Mouse (Mus musculus) monocyte, adult 2 months (primary cell): ENCODE results near the gene Hexim2.
A peak's percentile ranks its signal among the peaks of the same experiment; 100 is the strongest.

Experiments
- DNase-seq, 2 experiments: peaks; one replicate each; pipeline ENCODE4 v3.0.0; 2022; ENCODE audit warnings: low spot score in 2 of 2, low read depth in 1 of 2

Gene Hexim2

DNA sequence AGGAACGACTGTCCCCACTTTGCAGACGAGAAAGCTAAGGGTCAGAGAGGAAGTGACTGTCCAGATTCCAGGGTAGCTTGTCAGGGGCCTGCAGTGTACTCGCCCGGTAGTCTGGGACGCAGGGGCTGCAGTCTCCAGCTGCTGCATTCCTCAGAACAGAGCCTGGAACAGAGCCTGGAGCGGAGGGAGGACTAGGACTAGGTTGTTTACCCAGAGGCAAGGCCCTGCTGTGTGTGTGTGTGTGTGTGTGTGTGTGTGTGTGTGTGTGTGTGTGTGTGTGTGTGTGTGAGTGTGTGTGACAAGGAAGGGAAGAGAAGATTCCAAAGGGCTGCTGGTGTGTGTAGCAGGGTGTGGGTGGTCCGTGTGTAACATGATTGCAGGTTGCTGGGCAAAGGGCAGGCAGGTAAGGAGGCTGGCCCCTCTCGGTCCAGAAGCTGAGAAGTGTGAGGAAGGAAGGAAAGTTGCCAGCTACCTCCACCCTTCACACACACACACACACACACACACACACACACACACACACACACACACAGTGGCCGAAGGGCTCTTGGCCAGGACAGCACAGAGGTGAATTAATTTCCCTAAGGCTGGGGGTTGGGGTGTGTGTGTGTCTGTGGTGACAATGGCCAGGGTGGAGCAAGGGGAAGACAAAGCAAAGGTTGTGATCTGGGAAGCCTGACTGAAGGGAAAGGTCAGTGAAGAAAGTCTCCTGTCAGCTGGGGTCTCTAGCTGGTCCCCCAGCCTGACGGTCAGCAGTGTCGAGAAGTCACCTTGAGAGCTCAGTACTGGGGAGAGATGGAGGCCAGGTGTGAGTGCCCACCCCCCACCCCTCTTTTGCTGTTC is 9.1 kb downstream of the Hexim2 start:
- no peak for DNase-seq

DNA sequence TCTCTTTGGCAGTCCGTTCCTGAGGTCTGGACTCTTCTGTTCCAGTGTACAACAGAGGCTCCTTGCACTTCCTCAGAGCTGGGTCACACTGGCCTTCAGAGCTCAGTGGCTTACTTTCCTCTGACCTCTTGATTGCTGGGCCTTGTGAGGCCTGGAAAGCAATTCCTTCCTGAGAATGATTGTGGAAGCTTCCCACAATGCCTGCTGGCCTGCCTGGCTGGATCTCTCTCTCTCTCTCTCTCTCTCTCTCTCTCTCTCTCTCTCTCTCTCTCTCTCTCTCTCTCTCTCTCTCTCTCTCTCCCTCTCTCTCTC is 9.7 kb downstream of the Hexim2 start:
- no peak for DNase-seq

DNA sequence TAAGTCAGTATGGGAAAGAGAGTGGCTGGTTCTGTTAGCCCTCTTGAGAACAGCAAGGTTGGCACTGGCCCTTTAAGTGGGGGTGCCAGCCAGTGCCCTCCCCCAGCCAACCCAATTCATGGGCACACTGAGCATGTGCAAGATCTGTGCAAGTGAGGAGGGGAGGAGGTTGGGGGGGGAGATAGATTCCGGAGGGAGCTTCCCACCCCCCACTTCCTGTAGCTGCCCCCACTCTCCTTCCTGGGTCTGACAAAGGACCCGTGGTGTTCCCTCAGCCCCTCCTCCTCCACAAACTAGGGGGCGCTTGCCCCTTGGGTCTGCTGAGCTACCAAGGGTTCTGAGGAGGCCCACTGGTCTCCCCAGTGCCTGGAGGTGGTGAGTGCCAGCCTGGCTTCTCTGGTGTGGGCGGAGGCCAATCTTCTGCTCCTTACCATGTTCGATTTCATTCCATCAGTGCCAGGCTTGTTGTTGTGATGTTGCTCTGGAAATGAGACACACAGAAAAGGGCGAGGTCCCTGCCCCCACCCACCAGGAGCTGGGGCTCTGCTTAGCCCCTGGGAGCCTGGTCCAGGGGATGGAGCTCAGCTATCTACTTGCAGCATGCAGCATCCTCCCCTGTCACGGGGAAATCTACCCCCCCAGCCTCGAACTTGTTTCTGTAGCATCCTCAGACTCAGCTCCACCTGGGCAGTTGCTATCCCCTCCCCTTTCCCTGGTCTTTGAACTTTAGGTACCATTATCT is 10.4 kb downstream of the Hexim2 start:
- DNase-seq = no peak

DNA sequence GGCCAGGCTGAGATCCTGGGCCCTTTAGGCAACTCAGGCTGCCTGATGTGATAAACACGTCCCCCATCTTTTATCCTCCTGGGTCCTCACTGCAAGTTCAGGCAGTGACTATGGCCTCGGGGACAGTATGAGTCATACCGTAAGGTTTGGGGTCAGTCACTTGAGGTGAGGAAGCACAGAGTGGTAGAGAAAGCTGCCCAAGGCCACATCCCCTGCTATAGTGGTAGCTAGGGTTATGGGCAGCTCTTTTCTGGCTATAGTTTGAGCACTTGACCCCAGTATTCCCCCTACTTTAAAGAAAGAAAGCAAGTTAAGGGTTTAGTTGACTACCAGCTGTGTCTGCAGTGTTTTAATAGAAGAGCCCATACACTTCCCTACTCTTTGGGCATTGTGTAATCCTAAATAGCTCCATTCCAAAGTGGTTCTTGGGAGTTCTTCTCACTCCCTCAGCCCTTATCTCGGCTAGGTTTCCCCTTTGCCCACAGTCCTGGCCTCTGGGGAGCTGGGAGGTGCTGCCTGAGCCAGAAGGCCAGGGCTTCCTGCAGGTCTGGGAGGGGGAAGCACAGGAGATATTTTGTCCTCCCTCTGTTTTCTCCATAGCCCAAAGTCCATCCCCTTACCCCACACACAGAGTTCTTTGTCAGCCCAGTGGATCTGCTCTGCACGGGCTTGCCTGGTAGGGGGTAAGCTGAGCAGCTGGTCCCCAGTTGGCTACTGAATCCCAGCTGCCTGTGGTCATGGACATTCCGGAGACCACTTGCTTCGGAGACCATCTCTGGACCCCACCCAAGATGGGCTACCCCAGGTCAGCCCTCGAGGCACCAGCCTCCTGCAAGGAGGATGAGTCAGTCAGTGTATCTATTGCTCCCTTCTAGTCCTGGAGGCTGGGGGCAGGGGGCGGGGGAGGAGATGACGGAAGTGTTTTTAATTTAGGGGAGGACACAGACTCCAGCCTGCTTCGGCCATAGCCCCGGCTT is 12.4 kb downstream of the Hexim2 start:
- DNase-seq = no peak

DNA sequence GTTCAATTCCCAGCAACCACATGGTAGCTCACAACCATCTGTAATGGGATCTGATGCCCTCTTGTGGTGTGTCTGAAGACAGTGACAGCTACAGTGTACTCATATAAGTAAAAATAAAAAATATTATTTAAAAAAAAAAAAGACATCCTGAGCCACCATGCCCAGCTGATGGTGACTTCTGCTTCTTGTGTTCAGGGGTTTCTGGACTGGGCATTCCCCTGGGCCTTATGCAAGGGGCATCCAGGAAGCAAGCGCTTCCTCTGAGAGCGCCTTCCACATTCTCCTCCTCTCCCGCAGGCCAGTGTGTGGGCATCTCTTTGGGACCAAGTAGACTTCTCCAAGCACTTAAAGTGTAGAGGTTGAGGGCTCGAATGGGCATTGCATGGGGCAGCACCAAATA is 14.2 kb downstream of the Hexim2 start:
- no peak for DNase-seq

DNA sequence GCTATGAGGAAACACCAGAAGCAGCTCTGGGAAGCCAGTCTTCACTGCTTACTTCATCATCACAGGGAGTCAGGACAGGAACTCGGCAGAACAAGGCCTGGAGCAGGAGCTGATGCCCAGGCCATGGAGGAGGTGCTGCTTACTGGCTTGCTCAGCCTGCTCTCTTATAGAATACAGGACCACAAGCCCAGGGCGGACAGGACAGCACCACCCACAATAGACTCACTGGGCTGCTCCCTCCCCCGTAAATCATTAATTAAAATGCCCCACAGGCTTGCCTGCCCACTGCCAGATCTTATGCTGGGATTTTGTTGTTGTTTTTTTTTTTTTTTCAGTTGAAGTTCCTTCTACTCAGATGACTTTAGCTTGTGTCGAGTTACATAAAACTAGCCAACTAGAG is 15.5 kb downstream of the Hexim2 start:
- no peak for DNase-seq

DNA sequence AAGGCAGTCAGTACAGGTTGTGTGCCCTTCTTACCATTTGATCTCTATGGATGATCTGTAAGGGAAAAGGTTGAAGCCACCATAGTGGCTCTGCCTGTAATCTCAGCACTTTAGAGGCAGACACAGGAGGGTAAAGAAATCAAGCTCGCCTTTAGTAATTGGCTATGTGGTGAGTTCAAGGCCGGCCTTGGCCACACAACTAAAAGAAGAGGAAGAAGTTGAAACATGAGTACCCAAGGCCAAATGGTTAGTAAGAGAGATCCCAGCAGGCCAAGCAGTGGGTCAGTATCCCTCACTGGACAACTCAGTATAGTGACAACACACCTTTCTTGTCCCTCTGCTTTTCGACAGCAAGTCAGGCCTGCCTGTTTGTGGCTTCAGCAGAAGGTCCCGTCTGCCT is 17.5 kb downstream of the Hexim2 start:
- DNase-seq = no peak

DNA sequence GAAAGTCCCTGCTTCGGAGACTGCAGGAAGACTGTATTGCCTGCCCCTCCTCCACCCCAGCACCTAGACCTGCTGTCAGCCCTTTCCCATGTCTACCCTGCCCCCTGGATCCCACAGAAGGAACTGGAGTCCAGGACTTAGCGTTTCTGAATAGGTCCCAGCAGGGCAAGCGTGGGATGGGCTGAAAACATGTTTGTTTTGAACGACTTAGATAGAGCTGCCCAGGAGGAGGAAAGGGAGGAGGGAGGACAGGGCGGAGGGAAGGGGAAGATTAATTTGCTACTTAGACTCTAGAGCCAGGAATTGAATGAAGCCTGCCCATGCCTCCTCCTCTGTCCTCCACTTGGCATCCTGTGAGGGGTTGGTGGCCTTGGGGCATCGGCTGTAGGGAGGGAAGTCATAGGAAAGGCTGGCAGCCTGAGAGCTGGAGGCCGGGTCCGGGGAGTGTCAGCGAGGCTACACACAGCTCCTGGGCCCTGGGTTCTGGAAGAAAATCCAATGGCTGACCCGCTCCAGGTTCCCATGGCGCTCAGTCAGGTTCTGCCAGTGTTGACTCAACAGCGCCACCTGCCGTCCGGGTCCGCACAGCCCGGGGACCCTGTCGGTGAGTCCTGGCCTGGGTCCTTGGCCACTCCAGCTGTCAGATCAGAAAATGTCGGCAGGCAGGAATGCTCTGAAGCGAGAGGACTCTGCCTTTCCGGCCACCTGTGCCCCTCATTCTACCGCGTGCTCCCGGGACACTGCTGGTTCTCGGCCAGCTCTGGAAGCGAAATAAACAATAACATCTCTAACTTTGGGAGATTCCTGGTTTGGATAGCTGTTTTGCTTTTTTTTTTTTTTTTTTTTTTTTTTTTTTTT is 26.6 kb downstream of the Hexim2 start:
- DNase-seq = peak; percentile 80 to 92

DNA sequence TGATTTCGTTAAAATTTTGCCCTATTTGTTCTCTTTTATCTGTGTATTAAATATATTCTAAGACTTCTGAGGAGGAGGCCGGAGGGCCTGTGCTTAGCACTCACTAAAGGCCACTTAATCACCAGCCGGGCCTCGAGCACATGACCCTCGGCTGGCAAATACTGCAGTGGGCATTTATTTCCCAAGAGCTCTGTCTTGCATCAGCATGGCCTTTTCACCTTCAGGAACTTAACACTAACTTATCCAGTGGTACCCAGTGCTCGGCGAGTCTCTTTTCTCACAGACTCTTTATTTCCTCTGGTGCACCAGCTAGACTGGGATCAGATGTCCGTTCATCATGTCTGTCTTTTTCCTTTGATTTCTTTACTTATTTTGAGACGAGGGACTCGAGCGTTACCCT is 28.5 kb downstream of the Hexim2 start:
- no peak for DNase-seq

DNA sequence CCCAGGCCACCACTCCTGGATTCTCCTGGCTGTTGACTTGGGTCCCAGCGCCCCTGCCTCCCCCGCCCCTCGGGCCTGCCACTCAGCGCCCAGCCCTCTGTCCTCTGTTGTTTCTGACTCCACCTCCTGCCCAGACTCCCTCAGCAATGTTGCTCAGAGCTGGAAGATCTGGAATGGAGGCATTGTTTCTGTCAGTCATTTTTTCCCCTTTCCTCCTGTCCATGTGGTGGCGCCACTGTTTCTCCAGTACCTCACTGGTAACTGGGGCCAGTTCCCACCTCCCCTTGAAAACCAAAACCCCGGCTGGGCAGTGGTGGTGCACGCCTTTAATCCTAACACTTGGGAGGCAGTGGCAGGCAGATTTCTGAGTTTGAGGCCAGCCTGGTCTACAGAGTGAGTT is 29.2 kb downstream of the Hexim2 start:
- no peak for DNase-seq

DNA sequence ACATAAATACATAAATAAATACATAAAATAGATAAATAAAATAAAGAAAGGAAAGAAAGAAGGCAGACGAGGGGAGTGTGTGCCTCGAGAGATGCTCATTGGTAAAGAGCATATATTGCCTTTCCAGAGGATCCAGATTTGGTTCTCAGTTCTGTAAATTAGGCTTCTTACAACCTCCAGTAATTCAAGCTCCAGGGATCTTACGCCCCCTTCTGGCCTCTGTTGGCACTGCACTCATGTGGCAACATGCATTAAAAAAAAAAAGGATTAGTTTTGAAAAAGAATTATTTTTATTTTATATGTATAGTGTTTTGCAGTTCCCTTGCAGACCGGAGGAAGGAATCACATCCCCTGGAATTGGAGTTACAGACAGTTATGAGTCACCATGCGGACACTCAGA is 29.9 kb downstream of the Hexim2 start:
- peak in 1 of 2 experiments; percentile 55 for DNase-seq

DNA sequence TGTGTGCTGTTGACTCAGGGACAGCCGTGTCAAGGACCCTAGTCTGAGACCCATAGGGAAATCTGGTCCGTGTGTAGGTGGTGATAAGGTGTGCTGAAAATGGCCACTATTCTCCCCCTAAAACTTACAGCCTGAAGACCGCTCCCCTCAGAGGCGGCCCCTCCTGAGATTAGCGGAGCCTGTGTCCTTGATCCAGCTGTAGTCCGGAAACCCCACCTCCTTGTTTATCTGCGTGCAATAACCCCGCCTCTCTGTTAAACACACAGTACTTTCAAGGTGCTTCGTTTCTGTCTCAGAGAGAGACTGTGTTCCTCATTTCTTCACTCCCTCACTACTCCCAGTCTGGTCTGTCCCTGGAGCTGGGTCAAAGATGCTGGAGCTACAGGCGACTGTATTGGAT is 32.2 kb downstream of the Hexim2 start:
- no peak for DNase-seq

DNA sequence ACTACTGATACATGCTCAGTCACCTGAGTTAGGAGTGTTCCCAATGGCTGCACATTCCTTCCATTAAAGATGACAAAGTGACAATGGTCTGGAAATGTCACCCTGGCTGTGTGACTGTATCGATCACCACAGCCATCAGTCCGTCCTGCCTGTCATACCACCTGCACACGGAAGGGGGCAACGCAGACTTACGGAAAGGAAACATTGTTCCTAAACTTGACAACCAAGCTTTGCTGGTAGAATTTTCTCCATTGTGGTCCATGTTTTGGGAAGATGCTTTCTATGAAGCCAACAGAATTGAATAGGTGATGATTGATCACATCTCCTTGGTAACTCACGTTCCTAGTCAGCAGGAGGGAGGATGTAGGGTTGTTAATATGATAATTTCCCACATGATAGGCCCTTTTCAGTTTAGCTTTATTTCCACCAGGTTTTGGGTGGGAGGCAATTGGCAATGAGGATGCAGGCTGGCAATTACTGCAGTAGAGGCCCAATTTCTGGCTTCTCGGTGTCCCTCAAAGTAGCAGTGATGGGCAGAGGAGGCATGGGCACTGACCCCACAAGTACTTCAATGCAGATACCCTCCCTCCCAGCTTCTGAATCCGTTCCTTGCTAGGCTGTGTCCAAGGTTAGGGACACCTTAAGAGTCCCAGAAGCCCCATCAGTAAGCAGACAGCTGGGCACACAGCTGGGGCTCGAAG is 36.6 kb downstream of the Hexim2 start:
- peak in 1 of 2 experiments; percentile 66 for DNase-seq

DNA sequence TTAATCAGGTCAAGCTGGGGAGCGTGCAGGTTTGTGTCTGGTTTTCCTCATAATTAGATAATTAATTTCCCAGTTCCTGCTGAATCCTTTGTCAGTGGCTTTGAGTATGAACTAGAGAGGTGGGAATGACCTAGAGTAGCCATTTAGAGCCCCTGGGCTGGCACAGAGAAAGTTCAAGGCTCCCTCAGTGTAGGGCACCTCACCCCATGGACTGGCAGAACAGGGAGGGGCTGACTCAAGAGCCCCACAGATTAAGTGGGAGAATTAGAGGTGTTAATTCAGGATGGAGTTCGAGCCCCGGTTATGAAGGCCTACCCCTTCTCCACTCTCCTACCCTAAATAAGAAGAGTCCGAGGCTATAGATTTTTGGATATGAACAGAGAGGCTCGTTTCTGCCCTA is 37.4 kb downstream of the Hexim2 start:
- DNase-seq = no peak

DNA sequence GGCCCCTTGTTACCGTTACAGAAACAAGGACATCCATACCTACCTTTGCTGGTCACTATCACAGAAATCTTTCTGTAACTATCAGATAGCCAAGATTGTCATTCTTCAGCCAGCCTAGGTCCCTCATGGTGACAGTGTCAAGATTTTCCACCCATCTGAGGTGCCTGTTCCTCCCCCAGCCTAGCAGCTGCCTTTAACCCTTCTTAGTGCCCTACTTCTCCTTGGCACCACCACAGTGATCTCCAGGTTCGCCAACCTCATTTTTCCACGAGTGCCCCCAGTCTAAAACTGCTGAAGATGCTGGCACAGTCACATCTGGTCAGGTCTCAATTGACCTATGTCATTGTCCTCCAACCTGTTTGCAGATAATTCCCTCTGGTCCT is 37.9 kb downstream of the Hexim2 start:
- no peak for DNase-seq

DNA sequence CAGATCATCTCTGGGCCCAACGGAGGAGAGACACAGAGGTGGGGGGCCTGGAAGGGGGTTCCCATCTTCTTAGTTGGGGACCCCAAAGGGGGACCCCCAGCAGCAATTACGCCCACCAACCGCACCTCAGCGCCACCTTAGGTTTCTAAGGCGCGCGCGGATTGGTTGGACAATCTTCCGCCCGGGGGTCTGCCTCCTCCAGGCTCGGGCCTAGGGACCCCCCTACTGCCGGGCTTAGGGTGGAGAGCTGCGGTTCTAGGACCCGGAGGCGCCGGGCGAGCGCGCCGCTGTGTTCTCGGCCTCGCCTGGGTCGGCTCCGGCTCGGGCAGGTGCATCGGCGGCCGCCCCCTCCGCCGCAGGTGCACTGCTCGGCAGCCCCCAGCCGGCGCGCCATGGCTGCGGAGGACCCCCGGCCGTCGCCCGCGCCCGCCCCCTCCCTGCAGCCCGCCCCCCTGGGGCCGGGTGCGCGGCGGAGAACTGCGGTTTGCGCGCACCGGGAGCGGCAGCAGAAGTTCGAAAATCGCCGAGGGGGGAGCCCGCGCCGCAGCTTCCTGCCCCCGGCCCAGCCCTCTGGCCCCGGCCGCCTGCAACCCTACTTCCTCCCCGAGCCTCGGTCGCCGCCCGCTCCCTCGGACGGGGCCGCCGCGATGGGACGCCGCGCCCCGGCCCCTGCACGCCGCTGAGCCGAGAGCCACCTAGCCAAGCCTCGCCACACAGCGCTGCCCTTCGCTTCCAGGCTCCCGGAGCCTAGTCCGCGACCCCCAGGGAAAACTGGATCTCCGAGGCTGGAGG is 38.5 kb downstream of the Hexim2 start, which contains the start of gene Fmnl1:
TSS of gene Fmnl1 (plus strand) at position 614 of the 792 bp plus-strand sequence.
- DNase-seq = peak in 1 of 2 experiments; percentile 65

DNA sequence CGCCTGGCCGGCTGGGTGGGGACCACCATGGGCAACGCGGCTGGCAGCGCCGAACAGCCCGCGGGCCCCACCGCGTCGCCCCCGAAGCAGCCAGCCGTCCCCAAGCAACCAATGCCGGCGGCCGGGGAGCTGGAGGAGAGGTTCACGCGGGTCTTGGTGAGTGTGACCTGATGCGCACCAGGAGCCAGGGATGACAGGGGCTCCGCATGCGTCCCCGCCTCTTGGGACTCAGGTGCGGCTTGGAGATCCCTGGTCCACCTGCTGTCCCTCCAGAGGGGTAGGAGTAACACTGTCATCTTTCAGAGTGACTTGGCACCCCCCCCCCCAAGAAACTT is 39.0 kb downstream of the Hexim2 start:
- DNase-seq = no peak

DNA sequence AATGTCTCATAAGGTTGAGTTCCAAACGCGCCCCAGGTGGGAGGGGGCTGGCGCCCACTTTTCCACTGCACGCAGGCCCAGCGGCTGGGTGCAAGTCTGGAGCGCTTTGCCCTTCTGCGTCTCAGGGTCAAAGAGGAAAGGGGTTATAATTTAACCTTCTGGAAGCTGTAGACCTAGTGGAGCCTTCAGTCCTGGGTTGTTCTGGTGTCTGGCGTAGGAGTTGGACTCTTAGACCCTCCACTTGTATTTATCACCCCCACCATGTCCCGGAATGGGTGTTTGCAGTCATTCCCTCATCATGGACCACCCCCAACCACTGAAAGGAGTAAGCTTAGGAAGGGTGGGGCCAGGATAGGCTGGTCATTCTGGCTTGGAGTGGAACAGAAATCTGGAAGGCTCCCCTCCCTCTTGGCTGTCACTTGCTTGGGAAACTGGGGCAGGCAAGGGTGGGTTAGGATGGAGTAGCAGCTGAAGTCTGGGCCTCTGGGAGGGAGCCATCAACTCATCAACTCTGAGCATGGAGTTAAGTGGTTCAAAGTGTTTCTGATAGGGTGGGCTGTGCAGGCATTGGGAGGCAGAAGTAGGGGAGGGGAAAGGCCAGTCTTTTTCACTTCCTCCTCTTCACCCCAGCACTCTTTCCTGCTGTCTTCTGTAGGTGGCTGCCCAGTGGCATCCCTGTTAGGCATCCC is 39.6 kb downstream of the Hexim2 start:
- DNase-seq = peak in 1 of 2 experiments; percentile 48
